Mouse (Mus musculus): ENCODE measurements around the gene Herpud1. TPM values are rescaled to one million over a fixed set of nuclear protein-coding genes. Genes with fewer than 3 reads are reported as not detected.
A peak's percentile ranks its signal among the peaks of the same experiment; 100 is the strongest.

Gene Herpud1
- 68.0 and 78.0 TPM in 2 replicates for polyA plus RNA-seq (2015; fragmentation: Nextera tagmentation; extraction: Ambion mirVana)

- Histone ChIP-seq H3K9me3 (ENCODE audit: control insufficient read depth, low read length) (no peaks in the 10 kb centered on the region), H3K27me3 (replicated peaks; ENCODE audit: control insufficient read depth, insufficient read depth, low read length) (no peaks in the 10 kb centered on the region), H3K4me2 (ENCODE audit: low read length) (peak within 1 kb of the TSS; percentile 76), H3K27ac (ENCODE audit: low read length) (peak within 1 kb of the TSS; percentile 92), H3K4me1 (replicated peaks; ENCODE audit: control insufficient read depth, insufficient read depth, low read length) (peaks cover 19% of the 10 kb centered on the region), H3K9ac (replicated peaks; ENCODE audit: low read depth, low read length) (peak within 1 kb of the TSS; percentile 94), H3K36me3 (ENCODE audit: control insufficient read depth, insufficient read depth) (peaks cover 19% of the 10 kb centered on the region), H3K4me3 (replicated peaks; ENCODE audit: low read length) (peak within 1 kb of the TSS; percentile 71)
- ATAC-seq, result peak; percentile 100
- WGBS, result under 1% methylated on average over 65 of the region's 65 CpGs
These were observed at the start of gene Herpud1 for GRCm38 (mm10) chr8:94386214-94387026. TSS of gene Herpud1 (plus strand) at chr8:94386438.

DNA sequence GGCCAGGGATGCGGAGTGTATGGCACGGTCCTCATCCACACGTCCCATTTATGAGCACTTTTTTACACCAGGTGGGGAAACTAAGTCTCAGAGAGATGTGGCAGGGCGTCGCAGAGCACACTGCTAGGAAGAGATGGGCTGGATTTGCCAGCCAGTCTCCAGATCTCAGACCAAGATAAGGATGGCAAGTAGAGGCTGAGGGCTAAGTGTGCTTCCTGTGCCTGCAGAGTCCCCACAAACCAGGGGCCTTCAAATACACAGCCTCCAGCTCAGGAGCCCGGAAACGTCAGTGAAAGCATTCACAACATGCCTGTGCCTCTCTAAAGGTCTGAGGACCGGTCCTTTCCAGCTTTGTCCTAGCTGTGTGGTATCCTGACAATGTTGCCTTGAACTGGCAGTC is 48.7 kb upstream of the Herpud1 start:
- Histone ChIP-seq H3K4me1 (replicated peaks; ENCODE audit: control insufficient read depth, insufficient read depth, low read length) (no peaks in the 10 kb centered on the region), H3K36me3 (ENCODE audit: control insufficient read depth, insufficient read depth) (no peaks in the 10 kb centered on the region), H3K9me3 (ENCODE audit: control insufficient read depth, low read length) (no peaks in the 10 kb centered on the region), H3K9ac (replicated peaks; ENCODE audit: low read depth, low read length) (no peak overlapping the region), H3K27me3 (replicated peaks; ENCODE audit: control insufficient read depth, insufficient read depth, low read length) (no peaks in the 10 kb centered on the region), H3K4me2 (ENCODE audit: low read length) (no peak overlapping the region), H3K4me3 (replicated peaks; ENCODE audit: low read length) (no peak overlapping the region), H3K27ac (ENCODE audit: low read length) (no peak overlapping the region)
- no peak for ATAC-seq
- 84% methylated on average over 8 of the region's 8 CpGs for WGBS

GRCm38 (mm10) chr8:94340796-94341195 is 45.4 kb upstream of the Herpud1 start:
- Histone ChIP-seq H3K27ac (ENCODE audit: low read length) (no peak overlapping the region), H3K4me1 (replicated peaks; ENCODE audit: control insufficient read depth, insufficient read depth, low read length) (no peaks in the 10 kb centered on the region), H3K9ac (replicated peaks; ENCODE audit: low read depth, low read length) (no peak overlapping the region), H3K9me3 (ENCODE audit: control insufficient read depth, low read length) (no peaks in the 10 kb centered on the region), H3K27me3 (replicated peaks; ENCODE audit: control insufficient read depth, insufficient read depth, low read length) (no peaks in the 10 kb centered on the region), H3K4me2 (ENCODE audit: low read length) (no peak overlapping the region), H3K36me3 (ENCODE audit: control insufficient read depth, insufficient read depth) (no peaks in the 10 kb centered on the region), H3K4me3 (replicated peaks; ENCODE audit: low read length) (no peak overlapping the region)
- no peak for ATAC-seq
- 87% methylated on average over 7 of the region's 7 CpGs for WGBS

DNA sequence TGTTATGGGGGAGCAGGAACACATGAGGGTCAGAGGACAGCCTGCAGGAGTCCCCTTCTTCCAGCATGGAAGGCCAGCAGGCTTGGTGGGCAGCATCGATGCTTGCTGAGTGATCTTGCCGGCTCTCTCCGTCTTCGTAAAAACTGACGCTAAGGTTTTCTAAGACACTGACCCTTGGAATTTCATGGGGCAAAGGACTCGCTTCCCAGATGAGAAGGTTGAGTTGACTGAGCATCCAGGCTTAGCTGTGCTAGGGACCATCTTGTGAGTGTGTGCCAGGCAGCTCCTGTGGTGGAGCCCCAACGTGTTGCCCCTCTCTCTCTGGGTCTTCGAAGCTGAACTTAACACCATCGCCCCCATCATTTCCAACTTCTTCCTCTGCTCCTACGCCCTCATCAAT is 43.5 kb upstream of the Herpud1 start:
- H3K4me3 ChIP-seq (replicated peaks; ENCODE audit: low read length), result no peak overlapping the region
- ATAC-seq, result no peak
- H3K4me2 ChIP-seq (ENCODE audit: low read length), result no peak overlapping the region
- H3K36me3 ChIP-seq (ENCODE audit: control insufficient read depth, insufficient read depth), result no peaks in the 10 kb centered on the region
- H3K9me3 ChIP-seq (ENCODE audit: control insufficient read depth, low read length), result no peaks in the 10 kb centered on the region
- no peak overlapping the region for H3K9ac ChIP-seq (replicated peaks; ENCODE audit: low read depth, low read length)
- H3K27me3 ChIP-seq (replicated peaks; ENCODE audit: control insufficient read depth, insufficient read depth, low read length), result no peaks in the 10 kb centered on the region
- no peaks in the 10 kb centered on the region for H3K4me1 ChIP-seq (replicated peaks; ENCODE audit: control insufficient read depth, insufficient read depth, low read length)
- H3K27ac ChIP-seq (ENCODE audit: low read length), result no peak overlapping the region
- WGBS, result 91% methylated on average over 10 of the region's 10 CpGs

DNA sequence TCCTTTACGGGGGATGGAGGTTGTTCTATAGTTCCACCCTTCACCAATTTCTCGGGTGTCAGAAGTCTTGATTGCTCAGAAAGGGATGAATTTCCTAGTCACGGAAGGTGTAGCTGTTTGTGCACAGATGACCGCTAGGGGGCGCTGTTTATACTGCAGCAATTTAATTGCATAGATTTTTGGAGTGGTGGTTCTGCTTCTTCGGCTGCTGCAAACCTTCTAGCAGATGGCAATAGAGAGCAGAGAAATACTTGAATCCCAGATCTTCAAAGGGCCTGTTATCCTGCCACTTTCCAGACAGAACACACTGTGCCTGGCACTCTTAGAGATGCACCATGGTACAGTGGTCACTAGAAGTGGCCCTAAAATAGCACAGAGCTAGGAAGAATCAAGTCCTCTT is 42.9 kb upstream of the Herpud1 start:
- Histone ChIP-seq H3K27ac (ENCODE audit: low read length) (no peak overlapping the region), H3K27me3 (replicated peaks; ENCODE audit: control insufficient read depth, insufficient read depth, low read length) (no peaks in the 10 kb centered on the region), H3K4me3 (replicated peaks; ENCODE audit: low read length) (no peak overlapping the region), H3K36me3 (ENCODE audit: control insufficient read depth, insufficient read depth) (no peaks in the 10 kb centered on the region), H3K4me2 (ENCODE audit: low read length) (no peak overlapping the region), H3K9ac (replicated peaks; ENCODE audit: low read depth, low read length) (no peak overlapping the region), H3K4me1 (replicated peaks; ENCODE audit: control insufficient read depth, insufficient read depth, low read length) (no peaks in the 10 kb centered on the region), H3K9me3 (ENCODE audit: control insufficient read depth, low read length) (no peaks in the 10 kb centered on the region)
- no peak for ATAC-seq
- WGBS, result 13% methylated on average over 6 of the region's 6 CpGs

DNA sequence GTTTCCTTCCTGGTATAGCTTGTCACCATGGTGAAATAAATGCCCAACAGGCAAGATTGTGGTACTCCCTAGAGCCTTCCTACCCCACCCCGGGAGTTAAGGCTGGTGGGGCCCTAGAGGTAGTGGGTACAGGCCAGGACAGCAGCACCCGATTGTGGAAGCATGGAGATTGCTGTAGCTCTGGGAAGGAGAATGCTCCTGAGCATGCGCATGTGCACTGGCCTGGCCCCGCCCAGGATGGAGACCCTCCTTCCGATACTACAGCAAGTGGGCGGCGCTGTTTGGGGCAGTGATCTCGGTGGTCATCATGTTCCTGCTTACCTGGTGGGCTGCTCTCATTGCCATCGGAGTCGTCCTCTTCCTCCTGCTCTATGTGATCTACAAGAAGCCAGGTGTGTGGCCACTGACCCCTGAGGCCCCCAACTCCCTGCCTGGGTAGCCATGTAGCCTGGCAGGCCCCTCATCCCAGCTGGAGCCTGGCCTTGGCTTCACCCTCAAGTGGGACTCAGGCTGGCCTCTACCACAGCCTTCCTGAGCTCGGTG is 42.4 kb upstream of the Herpud1 start:
- 90% methylated on average over 11 of the region's 11 CpGs for WGBS
- Histone ChIP-seq H3K4me1 (replicated peaks; ENCODE audit: control insufficient read depth, insufficient read depth, low read length) (no peaks in the 10 kb centered on the region), H3K36me3 (ENCODE audit: control insufficient read depth, insufficient read depth) (no peaks in the 10 kb centered on the region), H3K4me2 (ENCODE audit: low read length) (no peak overlapping the region), H3K9ac (replicated peaks; ENCODE audit: low read depth, low read length) (no peak overlapping the region), H3K27ac (ENCODE audit: low read length) (no peak overlapping the region), H3K9me3 (ENCODE audit: control insufficient read depth, low read length) (no peaks in the 10 kb centered on the region), H3K27me3 (replicated peaks; ENCODE audit: control insufficient read depth, insufficient read depth, low read length) (no peaks in the 10 kb centered on the region), H3K4me3 (replicated peaks; ENCODE audit: low read length) (no peak overlapping the region)
- no peak for ATAC-seq

GRCm38 (mm10) chr8:94345657-94346056 is 40.6 kb upstream of the Herpud1 start:
- no peaks in the 10 kb centered on the region for H3K4me1 ChIP-seq (replicated peaks; ENCODE audit: control insufficient read depth, insufficient read depth, low read length)
- H3K36me3 ChIP-seq (ENCODE audit: control insufficient read depth, insufficient read depth), result no peaks in the 10 kb centered on the region
- no peak overlapping the region for H3K9ac ChIP-seq (replicated peaks; ENCODE audit: low read depth, low read length)
- H3K27ac ChIP-seq (ENCODE audit: low read length), result no peak overlapping the region
- no peak for ATAC-seq
- no peak overlapping the region for H3K4me2 ChIP-seq (ENCODE audit: low read length)
- no peaks in the 10 kb centered on the region for H3K9me3 ChIP-seq (ENCODE audit: control insufficient read depth, low read length)
- H3K4me3 ChIP-seq (replicated peaks; ENCODE audit: low read length), result no peak overlapping the region
- no peaks in the 10 kb centered on the region for H3K27me3 ChIP-seq (replicated peaks; ENCODE audit: control insufficient read depth, insufficient read depth, low read length)
- 91% methylated on average over 4 of the region's 4 CpGs for WGBS

DNA sequence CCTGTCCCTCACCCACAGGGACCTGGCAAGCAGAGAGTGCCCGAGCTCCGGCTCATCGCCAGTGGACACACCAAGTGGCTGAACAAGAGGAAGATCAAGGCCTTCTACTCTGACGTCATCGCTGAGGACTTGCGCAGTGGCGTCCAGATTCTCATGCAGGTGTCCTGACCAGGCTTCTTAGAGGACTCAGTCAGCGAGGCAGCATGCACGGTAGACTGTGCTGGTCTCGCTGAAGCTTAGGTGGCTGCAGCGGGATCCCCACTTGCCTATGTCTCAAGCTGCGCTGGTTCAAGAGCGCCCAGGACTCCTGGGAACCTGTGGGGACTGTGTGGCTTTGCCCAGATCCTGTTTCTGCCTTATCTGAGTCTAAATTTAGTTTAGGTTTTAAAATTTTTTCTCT is 40.0 kb upstream of the Herpud1 start:
- no peak for ATAC-seq
- no peaks in the 10 kb centered on the region for H3K4me1 ChIP-seq (replicated peaks; ENCODE audit: control insufficient read depth, insufficient read depth, low read length)
- no peak overlapping the region for H3K9ac ChIP-seq (replicated peaks; ENCODE audit: low read depth, low read length)
- H3K4me2 ChIP-seq (ENCODE audit: low read length), result no peak overlapping the region
- no peak overlapping the region for H3K4me3 ChIP-seq (replicated peaks; ENCODE audit: low read length)
- H3K27ac ChIP-seq (ENCODE audit: low read length), result no peak overlapping the region
- H3K36me3 ChIP-seq (ENCODE audit: control insufficient read depth, insufficient read depth), result no peaks in the 10 kb centered on the region
- WGBS, result 91% methylated on average over 13 of the region's 13 CpGs
- no peaks in the 10 kb centered on the region for H3K27me3 ChIP-seq (replicated peaks; ENCODE audit: control insufficient read depth, insufficient read depth, low read length)
- no peaks in the 10 kb centered on the region for H3K9me3 ChIP-seq (ENCODE audit: control insufficient read depth, low read length)

DNA sequence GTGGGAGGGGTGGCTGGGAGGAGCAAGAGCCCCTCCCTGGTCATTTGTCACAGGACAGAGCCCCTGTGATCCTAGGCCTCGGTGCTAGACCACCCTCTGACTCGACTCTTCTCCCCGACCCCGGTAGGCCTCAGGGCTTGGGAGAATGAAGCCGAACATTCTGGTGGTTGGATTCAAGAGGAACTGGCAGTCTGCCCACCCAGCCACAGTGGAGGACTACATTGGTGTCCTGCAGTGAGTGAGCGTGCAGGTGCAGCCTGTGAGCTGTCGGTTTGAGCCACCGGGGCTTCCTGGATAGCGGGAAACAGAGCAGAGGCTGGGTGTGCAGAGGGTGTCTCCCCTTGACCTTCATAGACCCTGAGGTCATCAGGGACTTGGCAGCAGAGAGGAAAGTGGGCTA is 37.8 kb upstream of the Herpud1 start:
- 72% methylated on average over 9 of the region's 9 CpGs for WGBS
- Histone ChIP-seq H3K27me3 (replicated peaks; ENCODE audit: control insufficient read depth, insufficient read depth, low read length) (no peaks in the 10 kb centered on the region), H3K36me3 (ENCODE audit: control insufficient read depth, insufficient read depth) (no peaks in the 10 kb centered on the region), H3K4me2 (ENCODE audit: low read length) (no peak overlapping the region), H3K9ac (replicated peaks; ENCODE audit: low read depth, low read length) (no peak overlapping the region), H3K27ac (ENCODE audit: low read length) (no peak overlapping the region), H3K9me3 (ENCODE audit: control insufficient read depth, low read length) (no peaks in the 10 kb centered on the region), H3K4me1 (replicated peaks; ENCODE audit: control insufficient read depth, insufficient read depth, low read length) (no peaks in the 10 kb centered on the region), H3K4me3 (replicated peaks; ENCODE audit: low read length) (no peak overlapping the region)
- no peak for ATAC-seq
